Mouse (Mus musculus): ENCODE data around the gene Olfr307. TPM values are rescaled to one million over a fixed set of nuclear protein-coding genes. Genes with fewer than 3 reads are reported as not detected.
"Not testable (repeated sequence)": the region's sequence is repeated elsewhere in the genome, so short reads cannot be mapped to it uniquely, and the experiment has no call there.

Olfr307 gene
- not detected in 2 replicates for polyA plus RNA-seq (2016; fragmentation: Nextera tagmentation; extraction: Ambion mirVana)

GRCm38 (mm10) chr7:86337486-86337885, at the start of gene Olfr307:
Olfr307 (minus strand) TSS chr7:86337586.
- Histone ChIP-seq H3K9me3 (replicated peaks) (no peaks in the 10 kb centered on the region), H3K27ac (replicated peaks) (no peak within 1 kb of the TSS), H3K4me3 (no peak within 1 kb of the TSS), H3K4me1 (no peaks in the 10 kb centered on the region), H3K27me3 (ENCODE audit: low read depth, poor library complexity, severe bottlenecking) (no peaks in the 10 kb centered on the region), H3K36me3 (no peaks in the 10 kb centered on the region)
- no peak for DNase-seq (ENCODE audit: low spot score)
- WGBS, result 84% methylated on average over 1 of the region's 1 CpGs

GRCm38 (mm10) chr7:86386558-86386957, 49.2 kb upstream of the Olfr307 start, which contains the start of gene Olfr304:
Olfr304 (minus strand) TSS chr7:86386658.
- Histone ChIP-seq H3K9me3 (replicated peaks) (no peaks in the 10 kb centered on the region), H3K36me3 (no peaks in the 10 kb centered on the region), H3K27ac (replicated peaks) (no peak within 1 kb of the TSS), H3K4me1 (no peaks in the 10 kb centered on the region), H3K4me3 (no peak within 1 kb of the TSS), H3K27me3 (ENCODE audit: low read depth, poor library complexity, severe bottlenecking) (no peaks in the 10 kb centered on the region)
- no peak for DNase-seq (ENCODE audit: low spot score)
- 84% methylated on average over 1 of the region's 1 CpGs for WGBS

GRCm38 (mm10) chr7:86385769-86386168, 48.4 kb upstream of the Olfr307 start:
- H3K36me3 ChIP-seq, result no peaks in the 10 kb centered on the region
- H3K4me3 ChIP-seq, result no peak overlapping the region
- H3K9me3 ChIP-seq (replicated peaks), result no peaks in the 10 kb centered on the region
- DNase-seq (ENCODE audit: low spot score), result no peak
- H3K27me3 ChIP-seq (ENCODE audit: low read depth, poor library complexity, severe bottlenecking), result no peaks in the 10 kb centered on the region
- no peaks in the 10 kb centered on the region for H3K4me1 ChIP-seq
- no peak overlapping the region for H3K27ac ChIP-seq (replicated peaks)
- 83% methylated on average over 3 of the region's 3 CpGs for WGBS

GRCm38 (mm10) chr7:86366828-86367227, 29.4 kb upstream of the Olfr307 start, which contains the start of gene Olfr305:
Olfr305 (minus strand) TSS chr7:86366928.
- no peak within 1 kb of the TSS for H3K4me3 ChIP-seq
- no peaks in the 10 kb centered on the region for H3K27me3 ChIP-seq (ENCODE audit: low read depth, poor library complexity, severe bottlenecking)
- no peaks in the 10 kb centered on the region for H3K9me3 ChIP-seq (replicated peaks)
- H3K27ac ChIP-seq (replicated peaks), result no peak within 1 kb of the TSS
- H3K36me3 ChIP-seq, result no peaks in the 10 kb centered on the region
- no peak for DNase-seq (ENCODE audit: low spot score)
- WGBS, result 90% methylated on average over 1 of the region's 1 CpGs
- H3K4me1 ChIP-seq, result no peaks in the 10 kb centered on the region

GRCm38 (mm10) chr7:86346296-86346695, 8.9 kb upstream of the Olfr307 start:
- H3K4me3 ChIP-seq; H3K9me3 ChIP-seq (replicated peaks); H3K36me3 ChIP-seq; DNase-seq (ENCODE audit: low spot score); H3K4me1 ChIP-seq; H3K27ac ChIP-seq (replicated peaks); H3K27me3 ChIP-seq (ENCODE audit: low read depth, poor library complexity, severe bottlenecking): not testable (repeated sequence)
- WGBS, result 94% methylated on average over 9 of the region's 9 CpGs

GRCm38 (mm10) chr7:86344253-86344652, 6.9 kb upstream of the Olfr307 start:
- Histone ChIP-seq H3K4me1 (no peaks in the 10 kb centered on the region), H3K27ac (replicated peaks) (no peak overlapping the region), H3K9me3 (replicated peaks) (no peaks in the 10 kb centered on the region), H3K27me3 (ENCODE audit: low read depth, poor library complexity, severe bottlenecking) (no peaks in the 10 kb centered on the region), H3K36me3 (no peaks in the 10 kb centered on the region), H3K4me3 (no peak overlapping the region)
- DNase-seq (ENCODE audit: low spot score), result no peak
- 64% methylated on average over 3 of the region's 3 CpGs for WGBS

- Histone ChIP-seq H3K9me3 (replicated peaks) (no peaks in the 10 kb centered on the region), H3K4me3 (no peak overlapping the region), H3K27ac (replicated peaks) (no peak overlapping the region), H3K4me1 (no peaks in the 10 kb centered on the region), H3K36me3 (no peaks in the 10 kb centered on the region), H3K27me3 (ENCODE audit: low read depth, poor library complexity, severe bottlenecking) (no peaks in the 10 kb centered on the region)
- 82% methylated on average over 14 of the region's 14 CpGs for WGBS
- no peak for DNase-seq (ENCODE audit: low spot score)
Observed at GRCm38 (mm10) chr7:86342881-86343565, 5.6 kb upstream of the Olfr307 start.

GRCm38 (mm10) chr7:86325530-86325929, 11.9 kb downstream of the Olfr307 start, which contains the start of gene Olfr308:
Olfr308 (minus strand) TSS chr7:86325630.
- no peaks in the 10 kb centered on the region for H3K4me1 ChIP-seq
- no peaks in the 10 kb centered on the region for H3K27me3 ChIP-seq (ENCODE audit: low read depth, poor library complexity, severe bottlenecking)
- H3K4me3 ChIP-seq, result no peak within 1 kb of the TSS
- no peak for DNase-seq (ENCODE audit: low spot score)
- no peaks in the 10 kb centered on the region for H3K36me3 ChIP-seq
- no peaks in the 10 kb centered on the region for H3K9me3 ChIP-seq (replicated peaks)
- H3K27ac ChIP-seq (replicated peaks), result no peak within 1 kb of the TSS

GRCm38 (mm10) chr7:86321323-86321722, 16.1 kb downstream of the Olfr307 start:
- Histone ChIP-seq H3K36me3 (no peaks in the 10 kb centered on the region), H3K4me3 (no peak overlapping the region), H3K4me1 (no peaks in the 10 kb centered on the region), H3K27me3 (ENCODE audit: low read depth, poor library complexity, severe bottlenecking) (no peaks in the 10 kb centered on the region), H3K9me3 (replicated peaks) (no peaks in the 10 kb centered on the region), H3K27ac (replicated peaks) (no peak overlapping the region)
- DNase-seq (ENCODE audit: low spot score), result no peak
- 96% methylated on average over 2 of the region's 2 CpGs for WGBS

GRCm38 (mm10) chr7:86313608-86314007, 23.8 kb downstream of the Olfr307 start, which contains the start of gene Olfr309:
Olfr309 (minus strand) TSS chr7:86313708.
- Histone ChIP-seq H3K27me3 (ENCODE audit: low read depth, poor library complexity, severe bottlenecking) (no peaks in the 10 kb centered on the region), H3K4me1 (no peaks in the 10 kb centered on the region), H3K27ac (replicated peaks) (no peak within 1 kb of the TSS), H3K36me3 (no peaks in the 10 kb centered on the region), H3K4me3 (no peak within 1 kb of the TSS), H3K9me3 (replicated peaks) (no peaks in the 10 kb centered on the region)
- no peak for DNase-seq (ENCODE audit: low spot score)
- 82% methylated on average over 2 of the region's 2 CpGs for WGBS

Small RNA genes lying within 50 kb of the gene (microRNA-seq; reads per million reads assigned to microRNA genes)
- not detected for gene Gm23192

Other genes starting within 250 kb of the Olfr307 start
- not detected in 2 replicates for gene Vmn2r75, start 165.8 kb downstream of the Olfr307 start, polyA plus RNA-seq (2016; fragmentation: Nextera tagmentation; extraction: Ambion mirVana)
- not detected in 2 replicates for gene Vmn2r76, start 91.3 kb downstream of the Olfr307 start, polyA plus RNA-seq (2016; fragmentation: Nextera tagmentation; extraction: Ambion mirVana)
- not detected in 2 replicates for gene Olfr310, start 60.4 kb downstream of the Olfr307 start, polyA plus RNA-seq (2016; fragmentation: Nextera tagmentation; extraction: Ambion mirVana)
- not detected in 2 replicates for gene Olfr309, start 23.9 kb downstream of the Olfr307 start, polyA plus RNA-seq (2016; fragmentation: Nextera tagmentation; extraction: Ambion mirVana)
- not detected in 2 replicates for gene Olfr308, start 12.0 kb downstream of the Olfr307 start, polyA plus RNA-seq (2016; fragmentation: Nextera tagmentation; extraction: Ambion mirVana)
- not detected in 2 replicates for gene Olfr305, start 29.3 kb upstream of the Olfr307 start, polyA plus RNA-seq (2016; fragmentation: Nextera tagmentation; extraction: Ambion mirVana)
- gene Olfr304, start 49.1 kb upstream of the Olfr307 start, polyA plus RNA-seq (2016; fragmentation: Nextera tagmentation; extraction: Ambion mirVana), result not detected in 2 replicates
- gene Olfr303, start 60.2 kb upstream of the Olfr307 start, polyA plus RNA-seq (2016; fragmentation: Nextera tagmentation; extraction: Ambion mirVana), result not detected in 2 replicates
- gene Olfr301, start 66.3 kb upstream of the Olfr307 start, polyA plus RNA-seq (2016; fragmentation: Nextera tagmentation; extraction: Ambion mirVana), result not detected in 2 replicates
- not detected in 2 replicates for gene Olfr299, start 122.3 kb upstream of the Olfr307 start, polyA plus RNA-seq (2016; fragmentation: Nextera tagmentation; extraction: Ambion mirVana)
- not detected in 2 replicates for gene Olfr298, start 154.9 kb upstream of the Olfr307 start, polyA plus RNA-seq (2016; fragmentation: Nextera tagmentation; extraction: Ambion mirVana)
- not detected in 2 replicates for gene Olfr297, start 182.4 kb upstream of the Olfr307 start, polyA plus RNA-seq (2016; fragmentation: Nextera tagmentation; extraction: Ambion mirVana)
- gene Olfr295, start 246.3 kb upstream of the Olfr307 start, polyA plus RNA-seq (2016; fragmentation: Nextera tagmentation; extraction: Ambion mirVana), result not detected in 2 replicates